Mouse (Mus musculus): ENCODE results near the gene Arhgef3. TPM values are rescaled to one million over a fixed set of nuclear protein-coding genes. Genes with fewer than 3 reads are reported as not detected.

Arhgef3 gene
- total and polyA plus RNA-seq, 3 experiments: 6.7 to 15.2 (median 11.9) TPM

DNA sequence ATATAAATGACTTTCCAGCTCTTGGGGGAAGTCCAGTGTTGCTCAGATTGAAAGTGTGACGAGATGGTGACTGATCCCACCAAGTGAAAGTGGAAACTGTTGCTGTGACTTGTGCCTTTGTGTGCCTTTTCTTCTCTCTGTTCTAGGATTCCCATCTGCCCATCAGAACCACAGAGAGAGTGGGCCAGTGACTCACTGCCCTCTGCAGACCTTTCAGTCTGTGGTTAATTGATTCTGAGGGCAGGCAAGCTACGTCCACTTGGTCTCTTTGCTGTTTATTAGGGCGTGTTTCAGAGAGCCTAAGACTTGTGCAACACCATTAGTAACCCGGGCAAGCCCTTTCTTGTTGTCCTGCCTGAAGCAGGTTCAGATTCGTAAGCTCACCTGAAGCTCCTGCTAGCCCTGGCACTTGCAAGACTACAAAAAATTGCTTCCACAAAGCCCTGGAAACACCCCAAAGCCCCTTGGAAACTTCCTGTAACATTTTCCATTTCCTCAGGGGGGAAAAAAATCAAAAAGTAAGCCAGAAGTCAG lies 261.5 kb downstream of the Arhgef3 start:
- DNase-seq (ENCODE audit: low spot score) (no peak), ATAC-seq (ENCODE audit: extremely low read depth, insufficient number of reproducible peaks, low FRiP score, poor library complexity, severe bottlenecking) (no peak)
- Histone ChIP-seq H3K4me1 (ENCODE audit: insufficient read depth, low read depth, low read length) (peaks cover 41% of the 10 kb centered on the region), H3K27me3 (ENCODE audit: insufficient read depth, low read length) (peaks cover 2% of the 10 kb centered on the region; the same call in 1 of the 2 replicates), H3K4me3 (ENCODE audit: low read depth, low read length) (no peak overlapping the region), H3K36me3 (replicated peaks) (peaks cover 28% of the 10 kb centered on the region), H3K9me3 (replicated peaks) (no peaks in the 10 kb centered on the region)
- TF ChIP-seq GATA1 (IDR thresholded peaks at IDR 0.05; ENCODE audit: borderline replicate concordance, low read length) (no peak), CTCF (IDR thresholded peaks at IDR 0.05; ENCODE audit: low read depth, low read length) (no peak), POLR2AphosphoS5 (IDR thresholded peaks at IDR 0.05; ENCODE audit: insufficient replicate concordance, low read depth, low read length) (no peak)

DNA sequence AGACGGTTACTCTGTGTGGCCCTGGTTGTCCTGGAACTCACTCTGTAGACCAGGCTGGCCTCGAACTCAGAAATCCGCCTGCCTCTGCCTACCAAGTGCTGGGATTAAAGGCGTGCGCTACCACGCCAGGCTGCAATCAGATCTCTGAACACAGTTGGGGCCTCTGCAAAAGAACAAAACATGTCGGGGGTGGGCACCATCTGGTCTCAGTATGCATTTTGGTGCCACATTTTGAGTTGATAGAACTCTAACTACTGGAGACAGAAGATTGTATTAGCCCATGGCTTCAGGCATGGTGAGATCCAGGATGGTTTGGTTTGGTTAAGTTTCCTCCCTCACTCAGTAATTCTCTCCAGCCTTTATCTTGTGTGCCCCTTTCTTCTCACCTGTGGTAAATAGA lies 264.0 kb downstream of the Arhgef3 start:
- H3K9me3 ChIP-seq (replicated peaks): no peaks in the 10 kb centered on the region
- ATAC-seq (ENCODE audit: extremely low read depth, insufficient number of reproducible peaks, low FRiP score, poor library complexity, severe bottlenecking) (no peak), DNase-seq (ENCODE audit: low spot score) (no peak)
- H3K27me3 ChIP-seq (ENCODE audit: insufficient read depth, low read length): no peaks in the 10 kb centered on the region
- H3K36me3 ChIP-seq (replicated peaks): peaks cover 24% of the 10 kb centered on the region
- H3K4me1 ChIP-seq (ENCODE audit: insufficient read depth, low read depth, low read length): peaks cover 26% of the 10 kb centered on the region
- H3K4me3 ChIP-seq (ENCODE audit: low read depth, low read length): no peak overlapping the region
- TF ChIP-seq GATA2 (IDR thresholded peaks at IDR 0.05; ENCODE audit: borderline replicate concordance, low read depth, low read length): no peak
- no peak for TF ChIP-seq CTCF (IDR thresholded peaks at IDR 0.05; ENCODE audit: low read depth, low read length)
- TF ChIP-seq GATA1 (IDR thresholded peaks at IDR 0.05; ENCODE audit: borderline replicate concordance, low read length): no peak
- TF ChIP-seq TAL1 (conservative IDR thresholded peaks at IDR 0.05; ENCODE audit: low read depth, low read length): no peak
- TF ChIP-seq POLR2AphosphoS5 (IDR thresholded peaks at IDR 0.05; ENCODE audit: insufficient replicate concordance, low read depth, low read length): no peak

DNA sequence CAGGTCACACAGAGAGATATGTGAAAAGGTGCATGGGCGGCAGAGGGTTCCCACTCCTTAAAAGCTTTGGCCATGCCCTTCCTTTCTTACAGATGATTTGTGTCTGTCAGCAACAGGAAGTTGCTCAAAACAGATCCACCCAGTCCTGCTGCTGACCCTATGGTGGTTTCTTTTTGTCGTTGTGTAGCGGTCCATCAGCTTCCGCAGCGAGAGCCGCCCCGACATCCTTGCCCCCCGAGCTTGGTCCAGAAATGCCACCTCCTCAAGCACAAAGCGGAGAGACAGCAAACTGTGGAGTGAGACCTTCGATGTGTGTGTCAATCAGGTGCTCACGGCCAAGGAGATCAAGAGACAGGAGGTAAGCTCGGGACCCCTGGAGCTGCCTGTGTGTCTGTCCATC lies 264.7 kb downstream of the Arhgef3 start:
- H3K27me3 ChIP-seq (ENCODE audit: insufficient read depth, low read length): no peaks in the 10 kb centered on the region
- H3K9me3 ChIP-seq (replicated peaks): no peaks in the 10 kb centered on the region
- TF ChIP-seq POLR2AphosphoS5 (IDR thresholded peaks at IDR 0.05; ENCODE audit: insufficient replicate concordance, low read depth, low read length) (no peak), TAL1 (conservative IDR thresholded peaks at IDR 0.05; ENCODE audit: low read depth, low read length) (no peak), CTCF (IDR thresholded peaks at IDR 0.05; ENCODE audit: low read depth, low read length) (no peak)
- DNase-seq (ENCODE audit: low spot score): no peak
- peaks cover 25% of the 10 kb centered on the region for H3K36me3 ChIP-seq (replicated peaks)
- ATAC-seq (ENCODE audit: extremely low read depth, insufficient number of reproducible peaks, low FRiP score, poor library complexity, severe bottlenecking): no peak
- no peak overlapping the region; the same call in 1 of the 2 replicates for H3K4me3 ChIP-seq (ENCODE audit: low read depth, low read length)
- H3K4me1 ChIP-seq (ENCODE audit: insufficient read depth, low read depth, low read length): peaks cover 24% of the 10 kb centered on the region

DNA sequence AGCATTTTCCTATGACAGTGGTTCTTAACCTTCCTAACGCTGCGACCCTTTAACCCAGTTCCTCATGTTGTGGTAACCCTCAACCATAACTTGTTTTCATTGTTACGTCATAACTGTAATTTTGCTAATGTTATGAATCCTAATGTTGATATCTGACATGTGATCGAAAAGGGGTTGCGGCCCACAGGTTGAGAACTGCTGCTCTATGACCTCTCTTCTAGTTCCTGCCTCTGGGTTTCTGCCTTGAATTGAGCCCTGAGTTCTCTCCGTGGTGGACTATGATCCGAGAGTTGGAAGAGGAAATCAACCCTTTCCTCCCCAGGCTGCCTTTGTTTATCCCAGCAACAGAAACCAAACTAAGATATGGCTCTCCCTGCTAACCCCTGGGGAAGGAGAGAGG lies 266.8 kb downstream of the Arhgef3 start:
- no peak overlapping the region for H3K4me3 ChIP-seq (ENCODE audit: low read depth, low read length)
- H3K9me3 ChIP-seq (replicated peaks): no peaks in the 10 kb centered on the region
- H3K4me1 ChIP-seq (ENCODE audit: insufficient read depth, low read depth, low read length): peaks cover 24% of the 10 kb centered on the region
- H3K36me3 ChIP-seq (replicated peaks): peaks cover 28% of the 10 kb centered on the region
- ATAC-seq (ENCODE audit: extremely low read depth, insufficient number of reproducible peaks, low FRiP score, poor library complexity, severe bottlenecking) (no peak), DNase-seq (ENCODE audit: low spot score) (no peak)
- no peaks in the 10 kb centered on the region for H3K27me3 ChIP-seq (ENCODE audit: insufficient read depth, low read length)
- TF ChIP-seq GATA2 (IDR thresholded peaks at IDR 0.05; ENCODE audit: borderline replicate concordance, low read depth, low read length) (no peak), GATA1 (IDR thresholded peaks at IDR 0.05; ENCODE audit: borderline replicate concordance, low read length) (no peak), TAL1 (conservative IDR thresholded peaks at IDR 0.05; ENCODE audit: low read depth, low read length) (no peak), CTCF (IDR thresholded peaks at IDR 0.05; ENCODE audit: low read depth, low read length) (no peak), POLR2AphosphoS5 (IDR thresholded peaks at IDR 0.05; ENCODE audit: insufficient replicate concordance, low read depth, low read length) (no peak)

DNA sequence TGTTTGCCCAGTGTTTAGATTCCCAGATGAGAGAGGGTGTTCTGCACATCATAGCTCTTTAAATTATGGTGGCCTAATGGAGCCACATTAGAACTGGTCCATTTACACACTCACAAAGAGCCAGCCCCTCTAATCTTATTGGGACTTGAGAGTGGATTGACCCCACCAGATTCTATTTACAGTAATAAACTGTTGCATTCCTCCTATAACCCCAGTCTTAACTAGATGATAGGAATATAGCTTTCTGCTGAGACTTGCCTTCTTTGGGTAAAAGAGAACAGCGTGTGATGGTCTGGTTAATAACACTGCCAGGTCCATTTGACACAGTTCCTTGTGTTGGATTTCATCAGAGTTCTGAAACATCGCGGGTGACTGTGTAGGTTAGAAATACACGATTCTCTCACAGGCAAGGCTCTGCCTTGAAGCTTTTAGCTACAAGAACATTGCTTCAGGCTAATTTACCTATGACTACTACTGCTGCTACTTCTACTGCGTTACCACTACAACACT lies 268.7 kb downstream of the Arhgef3 start:
- no peaks in the 10 kb centered on the region for H3K9me3 ChIP-seq (replicated peaks)
- H3K36me3 ChIP-seq (replicated peaks): peaks cover 40% of the 10 kb centered on the region
- H3K27me3 ChIP-seq (ENCODE audit: insufficient read depth, low read length): no peaks in the 10 kb centered on the region
- H3K4me1 ChIP-seq (ENCODE audit: insufficient read depth, low read depth, low read length): peaks cover 24% of the 10 kb centered on the region
- TF ChIP-seq TAL1 (conservative IDR thresholded peaks at IDR 0.05; ENCODE audit: low read depth, low read length): no peak
- no peak for TF ChIP-seq CTCF (IDR thresholded peaks at IDR 0.05; ENCODE audit: low read depth, low read length)
- no peak for TF ChIP-seq POLR2AphosphoS5 (IDR thresholded peaks at IDR 0.05; ENCODE audit: insufficient replicate concordance, low read depth, low read length)
- no peak for TF ChIP-seq GATA1 (IDR thresholded peaks at IDR 0.05; ENCODE audit: borderline replicate concordance, low read length)
- TF ChIP-seq GATA2 (IDR thresholded peaks at IDR 0.05; ENCODE audit: borderline replicate concordance, low read depth, low read length): no peak
- DNase-seq (ENCODE audit: low spot score) (no peak), ATAC-seq (ENCODE audit: extremely low read depth, insufficient number of reproducible peaks, low FRiP score, poor library complexity, severe bottlenecking) (no peak)
- H3K4me3 ChIP-seq (ENCODE audit: low read depth, low read length): no peak overlapping the region

DNA sequence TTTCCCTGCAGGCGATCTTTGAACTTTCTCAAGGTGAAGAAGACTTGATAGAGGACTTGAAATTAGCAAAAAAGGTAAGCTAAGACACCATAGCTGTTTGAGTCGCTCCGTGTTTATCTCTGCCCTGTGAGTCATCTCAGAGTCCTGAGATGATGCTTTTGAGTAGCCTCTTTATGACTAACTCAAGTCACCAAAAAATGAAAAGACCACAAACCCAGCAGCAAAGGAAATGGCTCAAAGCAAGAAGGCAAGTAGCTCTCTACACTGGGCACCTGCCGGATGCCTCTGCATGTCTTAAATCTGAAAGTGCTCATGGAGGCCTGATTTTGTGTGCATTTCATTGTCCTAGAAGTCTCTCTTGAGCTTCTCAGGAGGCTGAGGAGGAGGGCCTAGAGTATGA lies 269.4 kb downstream of the Arhgef3 start:
- Histone ChIP-seq H3K36me3 (replicated peaks) (peaks cover 41% of the 10 kb centered on the region), H3K4me1 (ENCODE audit: insufficient read depth, low read depth, low read length) (peaks cover 23% of the 10 kb centered on the region), H3K9me3 (replicated peaks) (no peaks in the 10 kb centered on the region), H3K4me3 (ENCODE audit: low read depth, low read length) (no peak overlapping the region), H3K27me3 (ENCODE audit: insufficient read depth, low read length) (no peaks in the 10 kb centered on the region)
- TF ChIP-seq GATA2 (IDR thresholded peaks at IDR 0.05; ENCODE audit: borderline replicate concordance, low read depth, low read length) (no peak), TAL1 (conservative IDR thresholded peaks at IDR 0.05; ENCODE audit: low read depth, low read length) (no peak), POLR2AphosphoS5 (IDR thresholded peaks at IDR 0.05; ENCODE audit: insufficient replicate concordance, low read depth, low read length) (no peak), GATA1 (IDR thresholded peaks at IDR 0.05; ENCODE audit: borderline replicate concordance, low read length) (no peak), CTCF (IDR thresholded peaks at IDR 0.05; ENCODE audit: low read depth, low read length) (no peak)
- ATAC-seq (ENCODE audit: extremely low read depth, insufficient number of reproducible peaks, low FRiP score, poor library complexity, severe bottlenecking) (no peak), DNase-seq (ENCODE audit: low spot score) (no peak)

Measured in G1E (cell line).